Mouse (Mus musculus) CH12.LX (cell line): ENCODE results near the gene Asap2.

Experiments used
- CTCF ChIP-seq, 2 experiments: IDR thresholded peaks in 1 of 2; conservative IDR thresholded peaks in 1 of 2; 2 replicates each; pipeline ENCODE4 v1.5.1; 2011 to 2012; ENCODE audit warnings: low read depth in 2 of 2, low read length in 2 of 2, improper control_type of control experiment in 1 of 2, inconsistent platforms in 1 of 2, mild to moderate bottlenecking in 1 of 2, moderate library complexity in 1 of 2
- EP300 ChIP-seq: IDR thresholded peaks from 2 replicates; pipeline ENCODE4 v1.6.1; 2011; ENCODE audit warnings: low read length, improper control_type of control experiment
- GABPA ChIP-seq: IDR thresholded peaks from 2 replicates; pipeline ENCODE4 v1.6.1; 2012; ENCODE audit warnings: low read depth, low read length, improper control_type of control experiment, inconsistent platforms; ENCODE audit not compliant: insufficient replicate concordance
- HCFC1 ChIP-seq: IDR thresholded peaks from 2 replicates; pipeline ENCODE4 v1.6.1; 2012; ENCODE audit warnings: low read depth, mild to moderate bottlenecking, inconsistent platforms, low read length, improper control_type of control experiment
- IRF4 ChIP-seq: IDR thresholded peaks from 2 replicates; pipeline ENCODE4 v1.6.1; 2014; ENCODE audit warnings: low read depth, mild to moderate bottlenecking, inconsistent platforms, low read length, improper control_type of control experiment
- MAX ChIP-seq: IDR thresholded peaks from 2 replicates; pipeline ENCODE4 v1.6.1; 2011; ENCODE audit warnings: low read length, improper control_type of control experiment
- MEF2A ChIP-seq: IDR thresholded peaks from 2 replicates; pipeline ENCODE4 v1.6.1; 2014; ENCODE audit warnings: low read depth, mild to moderate bottlenecking, inconsistent platforms, low read length, improper control_type of control experiment, borderline replicate concordance
- POLR2A ChIP-seq: IDR thresholded peaks from 2 replicates; pipeline ENCODE4 v1.6.1; 2011; ENCODE audit warnings: low read depth, mild to moderate bottlenecking, improper control_type of control experiment, low read length
- RAD21 ChIP-seq: IDR thresholded peaks from 2 replicates; pipeline ENCODE4 v1.6.1; 2011; ENCODE audit warnings: low read depth, mild to moderate bottlenecking, low read length, improper control_type of control experiment, moderate library complexity
- TBP ChIP-seq: conservative IDR thresholded peaks from 2 replicates; pipeline ENCODE4 v1.6.1; 2011; ENCODE audit warnings: low read depth, low read length, improper control_type of control experiment

GRCm38 (mm10) chr12:21146826-21147225, 156.6 kb downstream of the Asap2 start:
- TF ChIP-seq EP300 (no peak), CTCF (conservative IDR thresholded peaks at IDR 0.05 in 1 of 2, IDR thresholded peaks at IDR 0.05 in 1 of 2; ENCODE audit: low read depth in 2 of 2, low read length in 2 of 2) (no peak), MEF2A (no peak), IRF4 (no peak), TBP (no peak), POLR2A (no peak), RAD21 (no peak), HCFC1 (no peak), MAX (no peak), GABPA (no peak)
